Mouse (Mus musculus) bone marrow macrophage, adult 2 months (primary cell): ENCODE measurements around the gene Cubn.

Experiments
- CTCF ChIP-seq: IDR thresholded peaks from 2 replicates; pipeline ENCODE4 v1.5.1; 2012; ENCODE audit warnings: low read depth, mild to moderate bottlenecking, low read length, moderate library complexity
- POLR2A ChIP-seq: IDR thresholded peaks from 2 replicates; pipeline ENCODE4 v1.6.1; 2012; ENCODE audit warnings: mild to moderate bottlenecking, low read depth, low read length, borderline replicate concordance

- no peak for TF ChIP-seq POLR2A
- no peak for TF ChIP-seq CTCF
These were observed 34.8 kb downstream of the Cubn start for GRCm38 (mm10) chr2:13456821-13457220.
